Mouse (Mus musculus) fat pad, adult 2 months (tissue): ENCODE data around the gene Snx25.
A peak's percentile ranks its signal among the peaks of the same experiment; 100 is the strongest.
"Not testable (repeated sequence)": the region's sequence is repeated elsewhere in the genome, so short reads cannot be mapped to it uniquely, and the experiment has no call there.

Experiments used
- DNase-seq: peaks from one replicate; pipeline ENCODE4 v3.0.0-alpha.2; 2011; ENCODE audit warnings: low read depth, low spot score; ENCODE audit errors: extremely low read depth

Gene Snx25

DNA sequence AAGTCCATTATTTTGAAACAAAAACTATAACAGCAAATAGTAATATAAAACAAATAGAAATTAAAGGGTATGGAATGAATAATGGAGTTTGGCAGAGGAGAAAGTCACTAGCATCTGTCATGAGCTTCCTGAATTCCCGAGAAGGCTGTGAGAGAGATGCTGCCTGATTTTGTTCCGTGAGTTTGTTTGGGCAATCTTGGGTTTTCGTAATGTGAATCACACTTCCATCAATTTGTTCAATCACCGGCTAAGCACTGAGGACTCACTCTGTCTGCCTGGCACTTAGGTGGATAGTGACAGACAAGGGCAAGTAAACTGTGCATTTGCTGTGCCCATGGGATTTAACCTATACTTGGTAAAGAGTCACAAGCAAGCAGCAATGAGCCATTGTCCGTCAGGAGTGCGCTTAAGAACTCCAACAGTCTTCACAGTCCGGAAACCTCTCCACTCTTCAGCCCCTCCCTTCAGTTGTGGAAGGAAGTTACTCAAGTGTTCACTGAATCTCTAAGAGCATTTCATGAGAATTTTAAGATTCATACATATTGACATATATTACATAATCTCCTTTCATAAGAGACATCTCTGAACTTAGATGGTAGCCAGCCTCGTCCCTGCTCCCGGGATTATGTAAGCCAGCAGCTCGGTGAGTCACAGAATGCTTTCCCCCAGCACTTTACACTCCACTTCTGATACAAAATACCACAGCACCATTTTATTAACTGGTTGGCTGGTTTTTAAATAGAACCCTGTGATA lies 13.9 kb downstream of the Snx25 start:
- no peak for DNase-seq

DNA sequence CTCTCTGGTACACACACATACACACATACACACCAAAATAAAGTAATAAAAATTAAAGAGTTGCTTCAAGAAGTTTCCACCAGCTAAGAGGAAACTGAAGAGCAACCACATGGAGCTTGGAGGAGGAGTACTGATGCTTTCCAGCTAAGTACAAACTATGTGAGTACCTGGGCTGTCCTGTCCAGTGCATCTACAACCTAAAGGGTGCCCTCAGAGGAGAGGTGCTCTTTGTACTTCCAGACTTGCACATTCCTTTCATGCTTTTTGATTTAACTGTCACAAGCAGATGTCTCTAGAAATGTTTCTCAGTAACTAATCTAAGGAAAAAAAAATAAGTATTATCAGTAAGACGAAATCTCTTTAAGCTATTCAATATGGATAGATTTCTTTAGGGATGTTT lies 14.6 kb downstream of the Snx25 start:
- no peak for DNase-seq

DNA sequence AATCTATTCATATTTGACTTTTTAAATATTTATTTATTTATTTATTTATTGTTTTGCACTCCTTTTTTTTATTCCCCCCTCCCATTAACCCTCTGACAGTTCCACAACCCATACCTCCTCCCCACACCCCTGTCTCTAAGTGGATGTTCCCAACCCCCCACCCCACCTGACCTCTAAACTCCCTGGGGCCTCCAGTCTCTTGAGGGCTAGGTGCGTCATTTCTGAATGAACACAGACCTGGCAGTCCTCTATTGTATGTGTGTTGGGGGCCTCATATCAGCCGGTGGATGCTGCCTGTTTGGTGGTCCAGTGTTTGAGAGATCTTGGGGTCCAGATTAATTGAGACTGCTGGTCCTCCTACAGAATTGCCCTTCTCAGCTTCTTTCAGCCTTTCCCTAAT lies 16.4 kb downstream of the Snx25 start:
- DNase-seq = not testable (repeated sequence)

DNA sequence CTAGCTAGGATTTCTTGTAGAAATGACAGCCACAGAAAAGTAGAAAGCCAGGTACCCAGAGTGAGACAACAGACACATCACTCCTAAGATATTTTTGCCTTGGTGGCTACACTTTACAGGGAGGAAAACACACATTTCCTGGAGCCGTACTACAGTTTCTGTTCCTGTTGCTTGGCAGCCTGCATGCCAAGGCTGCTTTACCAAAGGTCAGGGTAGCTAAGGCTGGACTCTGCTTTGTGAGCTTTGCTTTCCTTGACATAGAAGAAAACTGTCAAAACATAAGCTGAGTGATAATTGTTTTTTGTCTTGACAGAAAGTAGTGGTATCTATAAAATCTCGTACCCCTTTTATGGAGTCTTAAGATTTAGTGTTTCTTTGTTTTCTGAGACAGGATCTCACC lies 21.5 kb downstream of the Snx25 start:
- DNase-seq = no peak

DNA sequence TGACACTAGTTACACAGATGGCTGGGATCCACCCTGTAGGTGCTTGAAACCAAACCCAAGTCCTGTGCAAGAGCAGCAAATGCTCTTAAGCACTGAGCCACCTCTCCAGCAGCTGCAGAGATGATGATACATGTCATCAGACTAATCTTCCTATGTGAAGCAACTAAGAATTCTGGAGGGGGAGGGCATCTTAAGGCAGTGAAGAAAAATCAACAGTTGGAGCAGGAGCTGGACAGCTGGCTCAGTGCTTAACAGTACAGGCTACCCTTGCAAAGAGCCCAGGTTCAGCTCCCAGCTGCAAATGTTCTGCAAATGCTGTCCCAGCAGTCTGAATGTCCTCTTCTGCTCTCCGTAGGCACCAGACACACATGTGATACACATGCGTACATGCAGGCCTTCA lies 29.5 kb downstream of the Snx25 start:
- DNase-seq = no peak

DNA sequence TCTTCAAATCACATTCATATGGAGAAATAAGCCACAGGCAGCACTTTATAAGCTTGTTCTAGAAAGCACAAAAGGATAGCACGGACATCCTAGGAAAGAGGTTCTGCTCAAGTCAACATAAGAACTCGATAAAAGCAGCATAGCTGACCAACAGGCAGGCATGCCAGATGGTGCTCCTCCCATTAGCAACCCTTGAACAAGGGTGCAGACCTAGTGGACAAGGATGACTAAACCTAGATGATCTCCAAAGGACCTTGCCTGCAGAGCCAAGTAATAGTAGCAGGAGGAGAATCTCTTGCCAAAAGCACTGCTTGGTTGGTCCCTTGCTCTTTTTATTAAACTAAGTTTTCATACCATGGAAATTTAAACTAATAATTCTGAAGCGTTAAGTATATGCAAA lies 32.8 kb downstream of the Snx25 start:
- no peak for DNase-seq

DNA sequence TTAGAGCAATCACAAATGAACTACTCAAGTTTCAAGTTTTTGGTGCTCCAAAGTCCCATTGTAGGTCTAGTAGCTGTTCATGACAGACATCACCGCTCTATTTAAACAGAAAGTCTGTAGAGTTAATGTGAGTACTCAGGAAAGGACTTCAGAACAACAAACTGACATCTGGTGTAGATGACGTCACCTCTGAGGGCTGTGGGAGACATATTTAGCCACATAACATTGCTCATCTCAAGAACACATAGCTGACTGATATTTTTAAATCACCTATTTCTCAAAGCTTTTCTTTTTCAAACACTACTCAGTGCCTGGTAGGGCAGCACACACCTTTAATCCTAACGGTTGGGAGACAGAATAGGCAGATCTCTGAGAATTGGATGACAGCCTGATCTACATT lies 34.8 kb downstream of the Snx25 start:
- DNase-seq = no peak

DNA sequence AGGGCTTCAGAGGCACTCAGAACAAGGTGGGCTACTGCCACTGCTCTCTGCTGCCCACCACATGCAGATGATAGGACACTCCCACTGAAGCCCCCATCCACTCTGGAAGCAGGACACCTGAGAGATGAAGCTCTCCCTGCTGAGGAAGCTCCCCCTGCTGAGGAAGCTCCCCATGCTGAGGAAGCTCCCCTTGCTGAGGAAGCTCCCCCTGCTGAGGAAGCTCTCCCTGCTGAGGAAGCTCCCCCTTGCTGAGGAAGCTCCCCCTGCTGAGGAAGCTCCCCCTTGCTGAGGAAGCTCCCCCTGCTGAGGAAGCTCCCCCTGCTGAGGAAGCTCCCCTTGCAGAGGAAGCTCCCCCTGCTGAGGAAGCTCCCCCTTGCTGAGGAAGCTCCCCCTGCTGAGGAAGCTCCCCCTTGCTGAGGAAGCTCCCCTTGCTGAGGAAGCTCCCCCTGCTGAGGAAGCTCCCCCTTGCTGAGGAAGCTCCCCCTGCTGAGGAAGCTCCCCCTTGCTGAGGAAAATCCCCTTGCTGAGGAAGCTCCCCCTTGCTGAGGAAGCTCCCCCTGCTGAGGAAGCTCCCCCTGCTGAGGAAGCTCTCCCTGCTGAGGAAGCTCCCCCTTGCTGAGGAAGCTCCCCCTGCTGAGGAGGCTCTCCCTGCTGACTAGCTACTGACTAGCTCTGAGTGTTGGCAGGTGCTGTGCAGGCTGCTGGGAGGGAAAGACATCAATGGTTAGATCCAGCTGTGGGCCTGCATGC lies 38.4 kb downstream of the Snx25 start:
- not testable (repeated sequence) for DNase-seq

DNA sequence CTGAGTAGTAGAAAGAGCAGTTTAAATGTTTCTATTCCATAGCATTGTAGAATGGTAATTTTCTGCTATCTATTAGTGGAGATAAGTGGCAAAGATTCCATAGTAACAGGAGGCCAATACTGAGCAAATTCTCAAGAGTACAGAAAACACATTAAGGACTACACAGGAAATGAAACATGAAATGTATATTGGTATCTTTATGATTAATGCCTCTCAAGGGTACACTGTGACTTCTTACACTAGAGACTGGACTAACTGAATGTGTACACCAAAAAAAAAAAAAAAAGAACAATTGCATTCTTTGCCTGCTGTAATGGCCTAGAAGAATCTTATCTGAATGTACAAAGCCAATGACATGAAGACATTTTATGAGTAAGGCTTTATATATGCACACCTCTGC lies 44.3 kb downstream of the Snx25 start:
- no peak for DNase-seq

DNA sequence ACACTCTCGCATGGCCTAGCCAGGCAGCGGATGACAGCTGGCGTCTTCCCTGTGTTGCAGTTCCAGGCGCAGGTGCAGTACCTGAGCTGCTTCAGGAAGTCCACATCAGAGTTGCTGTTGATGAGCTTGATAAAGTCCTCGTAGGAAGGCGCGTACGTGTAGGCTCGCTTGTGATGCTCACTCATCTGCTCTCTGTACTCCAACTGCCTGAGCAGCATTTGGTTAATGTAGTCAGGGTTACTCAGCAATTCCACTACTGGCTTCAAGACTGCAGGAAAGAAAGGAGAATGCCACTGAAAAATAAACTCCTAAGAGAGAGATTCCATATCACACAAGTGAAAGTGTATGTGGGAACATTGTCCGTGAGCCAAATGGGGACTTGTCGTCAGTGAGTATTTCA lies 48.5 kb downstream of the Snx25 start:
- DNase-seq = no peak

DNA sequence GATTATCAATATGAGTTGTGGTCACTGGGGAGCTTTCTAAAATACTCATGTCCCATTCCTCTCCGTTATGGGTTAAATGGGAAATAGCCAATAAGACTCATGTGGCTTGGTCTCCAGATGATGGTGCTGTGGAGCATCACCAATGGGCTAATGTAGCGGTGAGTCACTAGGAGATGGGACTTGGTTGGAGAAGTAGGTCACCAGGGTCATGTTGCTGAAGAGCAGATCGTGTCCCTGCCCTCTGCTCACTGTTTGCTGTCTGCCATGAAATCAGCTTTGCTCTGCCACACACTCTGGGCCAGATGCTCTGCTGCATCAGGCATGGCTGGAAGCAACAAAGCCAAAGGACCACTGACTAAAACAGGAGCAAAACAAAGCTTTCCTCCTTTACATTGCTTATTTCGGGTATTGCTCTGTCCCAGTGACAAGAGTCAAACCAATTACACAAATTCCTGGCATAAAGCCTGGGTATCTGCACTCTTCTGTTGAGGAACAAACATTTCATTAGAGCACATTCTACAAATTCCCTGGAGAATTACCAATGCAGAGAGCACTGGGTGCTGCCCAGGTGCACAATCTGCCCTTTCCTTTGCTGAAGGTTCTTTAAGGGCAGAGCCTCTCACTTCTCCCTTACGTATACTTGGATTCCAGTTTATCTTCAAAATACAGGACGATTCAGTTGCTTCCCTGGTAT lies 59.1 kb downstream of the Snx25 start:
- no peak for DNase-seq

DNA sequence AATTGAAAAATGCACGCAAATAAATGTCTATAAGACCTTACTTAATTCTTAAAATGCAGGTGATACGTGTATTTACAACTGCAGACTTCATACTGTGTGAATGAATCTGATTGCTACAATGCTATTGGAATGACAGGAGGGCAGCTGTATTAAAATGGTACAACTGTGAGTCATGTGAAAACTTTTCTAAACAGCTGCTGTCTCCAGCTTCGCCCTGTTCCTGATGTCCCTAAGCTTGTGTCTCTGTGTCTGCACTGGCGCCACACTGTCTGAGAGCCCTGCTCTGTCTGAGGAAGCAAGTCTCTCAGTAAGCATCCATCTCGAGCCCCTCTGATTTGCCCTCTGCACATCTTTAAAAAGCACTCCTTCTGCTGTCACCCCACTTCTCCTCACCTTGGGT lies 68.8 kb downstream of the Snx25 start:
- DNase-seq = no peak

DNA sequence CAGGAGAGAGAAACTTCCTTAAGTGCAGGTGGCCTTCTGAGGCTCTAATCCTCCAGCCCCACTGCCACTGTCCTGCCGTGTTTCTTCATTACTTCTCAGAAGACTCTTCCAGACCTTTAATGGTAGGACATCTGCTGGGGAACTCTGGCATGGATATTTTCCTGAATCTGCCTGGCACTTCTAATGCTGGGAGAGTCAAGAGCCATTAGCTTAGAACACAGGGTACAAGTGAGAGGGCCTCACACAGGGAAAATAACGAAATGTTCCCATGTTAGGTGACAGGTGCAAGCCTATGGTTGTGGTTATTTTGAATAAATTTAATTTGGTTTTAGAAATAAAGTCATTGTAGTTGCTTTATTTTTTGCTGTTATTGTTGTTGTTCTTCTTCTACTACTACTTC lies 70.9 kb downstream of the Snx25 start:
- DNase-seq = no peak

DNA sequence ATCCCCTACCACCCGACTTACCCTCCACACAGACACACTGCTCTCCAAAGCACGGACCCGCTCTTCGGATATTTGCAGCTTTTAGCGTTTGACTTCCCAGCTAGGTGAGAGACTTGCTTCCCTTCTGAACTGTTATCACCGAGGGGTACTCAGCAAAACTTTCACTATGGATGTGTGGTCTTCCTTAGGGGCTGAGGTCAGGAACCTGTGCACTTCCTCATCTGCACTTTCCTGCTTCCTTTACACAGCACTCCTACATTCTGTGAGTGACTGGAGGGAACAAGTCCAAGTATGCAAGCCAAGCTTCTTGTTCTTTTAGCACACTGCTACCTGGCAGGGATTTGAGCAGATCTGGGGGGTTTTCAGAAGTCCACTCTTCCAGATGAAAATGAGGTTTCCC lies 73.1 kb downstream of the Snx25 start:
- DNase-seq = no peak

DNA sequence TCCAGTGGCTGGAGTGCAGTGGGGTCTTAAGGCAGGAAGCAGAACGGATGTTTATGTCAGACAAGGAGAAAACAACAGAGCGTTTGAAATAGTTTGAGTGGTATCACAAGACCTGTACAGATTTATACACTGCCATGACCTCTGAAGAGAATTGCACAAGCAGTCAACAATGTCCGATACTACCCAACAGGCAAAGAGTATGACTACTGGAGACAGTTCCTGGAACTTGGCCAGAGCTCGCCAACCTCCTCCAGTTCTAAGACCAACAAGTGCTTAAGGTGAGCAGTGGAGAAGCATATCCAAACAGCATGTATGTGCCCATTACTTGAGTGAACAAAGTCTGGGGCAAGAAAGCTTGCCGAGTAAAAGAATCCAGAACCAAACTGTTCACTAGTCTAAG lies 76.7 kb downstream of the Snx25 start:
- DNase-seq = peak; percentile 36

DNA sequence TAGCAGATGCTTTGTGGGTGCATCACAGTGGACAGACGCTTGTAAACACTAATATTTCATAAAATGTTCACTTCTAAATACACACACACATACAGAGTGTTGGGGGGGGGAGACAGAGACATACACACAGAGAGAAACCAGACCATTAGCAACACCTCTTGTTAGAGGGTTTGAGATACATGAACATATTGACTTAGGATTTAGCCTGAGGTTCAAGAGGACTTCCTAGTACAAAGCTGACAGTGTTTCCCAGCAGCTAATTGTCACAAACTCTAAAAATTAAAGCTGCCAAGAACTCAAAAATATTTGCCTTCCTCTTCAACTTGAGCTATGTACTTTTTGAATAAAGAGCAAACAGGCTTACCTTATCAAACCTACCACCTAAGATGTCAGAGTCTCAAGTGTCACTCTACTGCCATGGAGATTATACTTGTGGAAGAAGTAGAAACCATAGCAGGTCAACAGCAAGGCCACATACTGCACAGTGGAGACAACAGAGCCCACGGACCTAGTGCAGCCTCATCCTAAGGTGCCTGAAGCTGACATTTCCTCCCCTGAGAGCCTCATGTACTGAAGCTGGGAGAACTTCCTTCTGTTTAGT lies 78.3 kb downstream of the Snx25 start:
- DNase-seq = no peak

DNA sequence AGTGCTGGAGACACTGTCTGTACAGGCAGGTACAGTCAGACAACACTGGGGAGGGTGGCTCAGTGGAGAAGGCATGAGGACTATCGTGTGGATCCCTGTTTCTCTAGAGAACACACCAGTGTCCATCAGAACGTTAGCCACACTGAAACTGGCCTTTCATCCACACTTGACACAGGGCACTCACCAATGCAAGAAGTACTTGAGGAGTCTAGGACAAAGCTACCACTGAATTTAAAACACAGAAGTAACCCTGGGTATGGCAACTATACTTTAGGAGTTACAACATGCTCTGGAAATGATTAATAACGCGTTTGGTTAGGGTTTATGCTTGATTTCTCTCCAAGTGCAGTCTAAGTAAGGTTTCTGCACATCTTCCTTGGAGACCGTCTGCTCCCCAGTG lies 79.2 kb downstream of the Snx25 start:
- no peak for DNase-seq

DNA sequence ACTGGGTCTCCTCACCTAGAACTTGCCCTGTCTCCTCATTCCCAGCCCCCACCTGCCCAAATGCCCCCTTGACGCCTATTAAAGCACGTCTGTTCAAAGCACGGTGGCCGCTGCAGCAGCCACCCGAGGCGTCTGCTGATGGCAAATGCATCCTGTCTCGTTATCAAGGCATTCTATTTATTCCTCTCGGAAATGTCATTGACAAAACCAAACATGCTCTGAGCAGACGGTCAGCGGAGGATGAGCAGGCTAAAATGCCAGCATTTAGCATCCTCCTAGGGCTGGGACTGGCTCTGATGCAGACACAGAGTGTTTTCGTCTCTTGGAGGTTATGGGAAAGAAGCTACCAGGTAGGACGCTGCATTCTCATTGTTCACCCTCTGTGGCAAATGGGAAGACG lies 111.7 kb downstream of the Snx25 start:
- no peak for DNase-seq

DNA sequence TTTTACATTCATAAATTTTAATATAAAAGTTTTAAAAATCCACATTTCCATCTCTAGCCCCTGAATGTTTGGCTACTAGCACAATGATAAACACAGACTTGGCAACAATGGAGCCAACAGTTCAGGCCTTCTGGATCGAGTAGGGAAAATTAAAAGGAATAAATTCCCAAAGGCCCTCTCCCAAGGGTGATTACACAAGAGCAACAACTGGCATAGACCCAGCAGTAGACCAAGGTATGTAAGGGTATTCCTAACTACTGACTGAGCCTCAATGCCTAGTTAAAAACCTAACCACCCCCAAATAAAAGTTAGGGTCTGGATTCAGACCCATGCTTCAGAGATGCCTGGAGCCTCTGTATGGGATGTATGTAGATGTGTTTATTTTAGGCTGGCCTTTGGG lies 112.3 kb downstream of the Snx25 start:
- no peak for DNase-seq

DNA sequence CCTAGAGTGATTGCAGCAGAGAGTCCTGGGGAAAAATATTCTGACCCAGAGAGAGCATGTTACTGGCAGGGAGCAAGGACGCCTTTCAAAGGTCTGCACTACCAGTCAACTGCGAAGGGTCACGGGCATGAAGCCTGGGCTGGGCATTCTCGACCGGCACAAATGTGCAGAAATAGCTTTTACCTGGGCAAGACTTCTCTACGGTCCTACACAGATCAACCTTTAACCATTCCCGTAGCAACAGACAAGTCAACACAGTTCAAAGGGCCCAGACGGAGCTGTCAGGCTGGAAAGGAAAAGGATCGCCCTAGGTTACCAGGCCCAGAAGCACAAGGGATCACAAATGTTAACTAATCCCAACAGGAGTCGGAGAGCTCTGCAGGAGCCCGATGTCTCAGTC lies 115.7 kb downstream of the Snx25 start:
- no peak for DNase-seq

DNA sequence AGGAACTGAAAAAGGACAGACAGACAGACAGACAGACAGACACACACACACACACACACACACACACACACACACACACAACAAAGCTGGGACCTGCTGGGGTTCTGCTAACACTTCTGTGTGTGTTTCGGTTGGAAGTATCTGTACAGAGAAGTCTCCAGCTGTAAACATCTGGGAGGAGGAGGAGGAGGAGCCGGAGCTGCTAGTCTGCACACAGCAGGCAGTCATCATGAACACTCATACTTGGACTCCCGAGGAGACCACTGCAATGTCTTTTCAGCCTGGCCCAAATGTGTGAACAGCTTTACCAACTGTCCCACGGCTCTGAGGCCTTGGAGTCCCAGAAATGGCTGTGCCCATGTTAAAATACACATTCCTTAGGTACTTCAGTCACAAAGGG lies 127.6 kb downstream of the Snx25 start:
- no peak for DNase-seq

DNA sequence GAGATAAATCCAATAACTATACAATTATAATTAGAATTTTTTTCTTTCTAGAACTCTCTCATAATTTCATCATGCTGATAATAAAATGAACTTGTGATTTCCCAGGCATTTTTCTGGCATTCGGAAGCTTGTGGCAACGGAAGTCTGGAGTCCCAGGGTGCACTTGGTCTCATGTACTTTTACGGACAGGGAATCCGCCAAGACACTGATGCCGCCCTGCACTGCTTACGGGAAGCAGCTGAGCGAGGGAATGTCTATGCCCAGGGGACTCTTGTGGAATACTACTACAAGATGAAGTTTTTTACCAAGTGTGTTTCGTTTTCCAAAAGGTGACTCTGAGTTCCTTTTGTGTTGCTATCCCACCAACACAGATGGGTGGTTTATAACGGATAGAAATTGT lies 129.2 kb downstream of the Snx25 start:
- no peak for DNase-seq
